Mouse (Mus musculus) cerebral cortex, adult 2 months (tissue): Measurements from ENCODE around the gene Dctn3.

ENCODE experiments used
- WGBS: fragments of 180-500 bp; shearing (Covaris S2); methylation state at CpG from one replicate; pipeline ENCODE4 v1.1.7; 2018; 5-methylcytosine and 5-hydroxymethylcytosine counted together

Gene Dctn3

DNA sequence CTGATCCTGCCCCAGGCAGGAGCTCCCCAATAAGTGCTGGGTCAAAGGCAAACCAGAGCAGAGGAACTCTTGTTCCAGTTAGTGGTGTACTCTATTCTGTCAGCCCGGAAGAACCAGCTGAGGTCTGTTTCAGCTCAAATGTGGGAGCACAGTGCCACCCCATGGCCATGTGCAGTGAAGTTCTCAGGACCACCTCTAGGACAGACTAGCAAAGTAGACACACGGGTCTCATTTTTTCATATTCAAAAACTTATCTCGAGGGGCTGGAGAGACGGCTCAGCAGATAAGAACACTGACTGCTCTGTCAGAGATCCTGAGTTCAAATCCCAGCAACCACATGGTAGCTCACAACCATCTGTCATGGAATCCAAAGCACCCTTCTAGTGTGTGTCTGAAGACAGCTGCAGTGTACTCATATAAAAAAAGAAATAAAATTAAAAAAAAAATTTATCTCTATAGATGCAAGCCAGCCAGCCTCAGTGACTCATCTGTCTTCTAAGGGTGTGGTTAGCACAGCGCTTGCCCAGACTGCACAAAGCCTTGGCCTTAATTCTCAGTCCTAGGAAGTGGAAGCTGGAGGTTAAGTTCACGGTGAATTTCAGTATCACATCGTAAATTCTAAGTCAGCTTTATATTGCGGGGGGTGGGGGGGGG lies 14.8 kb upstream of the Dctn3 start:
- WGBS: 22% methylated on average over 8 of the region's 8 CpGs

DNA sequence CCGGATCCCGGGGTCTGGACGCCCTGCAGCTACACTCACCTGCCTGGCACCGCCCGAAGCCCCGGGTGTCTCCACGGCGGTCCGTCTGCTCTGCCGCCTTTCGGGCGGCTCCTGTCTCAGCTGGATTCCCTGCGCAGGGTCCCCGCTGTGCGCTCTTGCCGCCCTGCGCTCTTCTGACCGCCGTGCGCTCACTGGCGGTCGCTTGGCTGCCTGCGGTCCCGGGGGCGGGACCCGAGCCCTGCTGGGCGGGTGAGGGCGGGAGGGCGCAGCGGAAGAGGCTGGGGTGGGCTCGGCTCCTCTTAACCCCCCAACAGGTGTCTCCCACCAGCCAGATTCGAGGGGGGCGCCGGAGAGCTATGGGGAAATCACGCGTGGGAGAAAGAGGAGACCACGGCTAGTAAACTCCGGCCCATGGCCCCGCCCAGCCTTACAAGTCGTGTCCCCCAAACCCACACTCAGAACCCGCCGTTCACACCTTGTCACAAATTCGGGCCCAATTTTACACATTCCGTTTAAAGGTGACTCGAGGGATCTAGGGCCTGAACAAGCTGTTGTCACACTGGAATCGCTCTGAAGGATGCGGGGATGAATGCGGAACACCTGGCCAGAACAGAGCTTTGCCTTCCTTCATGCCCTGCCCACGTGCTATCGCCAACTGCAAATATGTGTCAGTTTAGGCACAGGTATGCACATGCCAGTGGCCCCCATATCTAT lies 8.2 kb upstream of the Dctn3 start, which contains the start of gene Arid3c:
Arid3c (minus strand) TSS at position 91 of the 714 bp plus-strand sequence.
- 2% methylated on average over 50 of the region's 50 CpGs for WGBS

GRCm38 (mm10) chr4:41726826-41727621 lies 4.1 kb upstream of the Dctn3 start:
- 21% methylated on average over 20 of the region's 20 CpGs for WGBS

- 64% methylated on average over 6 of the region's 6 CpGs for WGBS
Observed at GRCm38 (mm10) chr4:41716834-41717233, 6.1 kb downstream of the Dctn3 start.

- WGBS: 60% methylated on average over 5 of the region's 5 CpGs
Observed at GRCm38 (mm10) chr4:41715596-41715995, 7.4 kb downstream of the Dctn3 start.

GRCm38 (mm10) chr4:41715082-41715481 lies 7.9 kb downstream of the Dctn3 start:
- 50% methylated on average over 8 of the region's 8 CpGs for WGBS

DNA sequence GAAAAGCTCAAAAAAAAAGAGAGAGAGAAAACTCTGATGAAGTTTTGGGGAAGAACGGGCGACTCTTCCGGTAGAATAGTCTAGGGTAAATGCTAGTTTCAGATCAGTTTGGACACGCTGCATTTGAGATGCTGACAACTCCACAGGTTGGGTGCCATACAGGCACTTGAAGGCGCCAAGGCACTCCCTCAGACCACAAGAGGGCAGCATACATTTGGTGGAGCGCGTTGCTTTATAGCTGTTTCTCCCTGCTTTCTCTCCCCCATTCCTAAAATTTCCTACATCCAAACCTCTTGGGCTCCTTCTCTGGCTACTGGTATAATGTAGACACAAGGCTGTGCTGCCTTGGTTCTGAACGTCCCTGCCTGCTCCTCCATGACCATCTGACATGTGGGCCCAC lies 8.7 kb downstream of the Dctn3 start:
- 4% methylated on average over 8 of the region's 8 CpGs for WGBS

GRCm38 (mm10) chr4:41713197-41714067 lies 9.5 kb downstream of the Dctn3 start, which contains the start of gene Rpp25l:
Rpp25l (minus strand) TSS chr4:41713534.
- under 1% methylated on average over 61 of the region's 61 CpGs for WGBS

GRCm38 (mm10) chr4:41712421-41713196 lies 10.4 kb downstream of the Dctn3 start:
- WGBS: 28% methylated on average over 31 of the region's 31 CpGs

GRCm38 (mm10) chr4:41711705-41712375 lies 11.1 kb downstream of the Dctn3 start:
- WGBS: 44% methylated on average over 16 of the region's 16 CpGs

GRCm38 (mm10) chr4:41710229-41710628 lies 12.7 kb downstream of the Dctn3 start:
- WGBS: 74% methylated on average over 4 of the region's 4 CpGs

DNA sequence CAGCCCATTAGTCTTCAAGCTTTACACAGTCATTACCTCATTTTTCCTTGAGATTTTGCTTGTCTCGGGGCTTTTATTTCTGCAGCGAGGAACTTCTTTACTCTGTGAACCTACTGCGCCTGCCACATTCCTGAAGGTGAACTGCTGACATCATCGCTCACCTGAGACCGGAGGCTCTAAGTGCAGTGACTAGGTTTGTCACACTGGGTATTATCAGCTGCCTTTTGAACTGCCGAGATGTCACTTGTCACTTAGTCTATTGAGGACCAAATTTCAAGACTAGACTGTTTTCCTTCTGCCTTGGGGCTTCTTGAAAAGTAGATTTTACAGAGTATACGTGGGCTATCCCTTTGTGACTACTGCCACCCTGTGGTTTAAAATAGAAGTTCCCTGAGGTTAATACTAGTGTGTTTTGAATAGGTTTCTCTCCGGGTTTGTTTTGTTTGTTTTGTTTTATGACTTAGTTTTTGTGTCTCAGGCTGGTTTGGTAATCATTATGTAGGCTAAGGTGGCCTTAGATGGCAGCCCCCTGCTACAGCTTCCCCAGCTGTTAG lies 14.7 kb downstream of the Dctn3 start:
- 35% methylated on average over 8 of the region's 8 CpGs for WGBS

- WGBS: 3% methylated on average over 13 of the region's 13 CpGs
Observed at GRCm38 (mm10) chr4:41707011-41707535, 15.9 kb downstream of the Dctn3 start.

DNA sequence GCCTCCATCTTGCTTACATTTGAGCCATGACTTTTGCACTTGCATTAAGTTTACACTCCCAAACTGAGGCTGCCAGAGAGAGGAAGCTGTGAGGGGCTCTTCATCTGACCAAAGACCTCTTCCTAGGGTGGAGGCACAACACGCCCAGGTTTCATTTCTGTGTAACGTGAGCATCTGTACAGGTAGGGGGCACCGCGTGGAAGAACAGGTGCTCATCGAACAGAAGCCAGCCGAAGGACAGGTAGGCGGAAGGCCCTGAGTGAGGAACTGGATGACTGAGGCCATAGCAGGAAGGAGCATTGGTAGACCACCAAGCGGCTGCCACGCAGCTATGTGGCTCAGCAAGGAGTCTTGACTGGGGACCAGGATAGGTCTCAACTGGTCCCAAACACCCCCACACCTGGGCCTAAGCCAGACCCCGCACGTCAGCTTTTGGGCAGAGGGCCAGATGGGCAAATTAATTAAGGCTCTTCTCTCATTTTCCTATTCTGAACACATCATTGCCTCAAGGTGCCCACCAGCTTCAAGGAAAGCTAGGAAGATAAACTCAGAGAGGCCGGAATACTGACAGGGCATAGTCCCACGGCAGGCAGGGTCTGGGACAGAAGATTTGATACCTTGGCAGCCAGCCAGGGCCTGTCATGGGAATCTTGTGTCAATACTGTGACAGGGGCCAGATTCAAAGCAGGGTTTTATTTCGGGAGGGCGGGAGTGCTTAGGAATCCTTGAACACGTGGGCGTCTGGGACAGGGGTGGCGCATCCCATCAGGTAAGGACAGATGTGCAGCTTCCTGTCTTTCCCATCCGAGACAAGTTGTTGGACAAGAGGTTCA lies 16.8 kb downstream of the Dctn3 start:
- WGBS: 55% methylated on average over 19 of the region's 19 CpGs

DNA sequence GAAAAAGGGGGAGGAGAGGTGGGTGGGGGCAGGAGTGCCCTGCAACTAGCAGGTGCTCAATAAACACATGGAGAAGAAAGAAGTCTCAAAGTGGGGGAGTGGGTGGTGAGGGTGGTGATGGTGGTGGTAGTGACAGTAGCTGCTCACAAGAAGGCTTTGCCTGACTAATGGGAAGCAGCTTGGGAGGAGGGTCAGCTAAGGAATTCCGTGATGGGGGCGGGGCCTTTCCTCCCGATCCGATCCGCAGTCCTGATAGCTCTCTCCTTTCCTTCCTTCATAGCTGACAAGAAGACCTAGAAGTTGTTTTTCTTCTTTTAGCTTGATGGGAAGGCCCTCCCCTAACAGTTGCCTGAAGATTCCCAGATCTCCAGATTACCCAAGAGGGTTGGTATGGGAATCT lies 18.3 kb downstream of the Dctn3 start:
- WGBS: 43% methylated on average over 5 of the region's 5 CpGs

DNA sequence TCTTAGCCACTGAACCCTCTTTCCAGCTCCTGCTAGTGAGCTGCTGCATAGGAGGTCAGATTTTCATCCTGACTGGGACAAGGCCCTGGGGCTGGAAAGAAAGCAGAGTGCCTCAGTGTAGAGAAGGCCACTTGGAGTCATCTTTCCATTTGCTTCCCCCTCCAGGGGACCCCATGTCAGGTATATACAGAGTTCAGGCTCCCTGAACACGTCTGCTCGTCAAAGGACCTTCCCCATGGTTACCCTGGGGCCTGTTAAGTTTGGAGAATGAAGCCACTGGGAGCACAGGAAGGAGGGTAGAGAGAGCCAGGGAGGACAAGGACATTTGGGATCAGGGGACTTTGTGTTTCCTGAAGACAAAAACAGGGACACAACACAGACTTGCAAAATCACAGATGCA lies 20.7 kb downstream of the Dctn3 start:
- WGBS: 87% methylated on average over 2 of the region's 2 CpGs

GRCm38 (mm10) chr4:41700224-41700623 lies 22.7 kb downstream of the Dctn3 start:
- WGBS: 90% methylated on average over 3 of the region's 8 CpGs

GRCm38 (mm10) chr4:41699783-41700182 lies 23.2 kb downstream of the Dctn3 start, which contains the start of gene Il11ra1:
Il11ra1 (plus strand) TSS chr4:41699989.
- WGBS: 78% methylated on average over 10 of the region's 10 CpGs
